Comparison of ENCODE assay signal across 16 mouse cellular contexts in genomic region chr8:48023206-48023605, GRCm38 (mm10). TPM values are rescaled to one million over a fixed set of nuclear protein-coding genes. Genes with fewer than 3 reads are reported as not detected.
DNase-seq lines count a peak whose midpoint lies in the region; ATAC-seq and TF ChIP-seq lines count a peak whose summit lies in the region.
"Had no signal": no experiment of that assay in that cellular context is flagged by ENCODE, and none has a peak within 500 bp of the region (broad histone marks: within the 10 kb centered on the region; RNA-seq: fewer than 3 reads in every experiment).

No protein-coding gene starts in this region.

- peak; percentile 12 for DNase-seq in kidney, adult 2 months
- no peak for DNase-seq in testis, postnatal 10 days (ENCODE audit: low spot score)
- DNase-seq in ZHBTc4 (ENCODE audit: low read depth, low spot score), result peak; percentile 83
- peak; percentile 7 to 19 for DNase-seq in thymus, postnatal 36 days
- DNase-seq in spleen, postnatal 4 days (ENCODE audit: low spot score in 2 of 2), result no peak
- DNase-seq in frontal cortex, postnatal 14 days (ENCODE audit: low spot score in 2 of 2), result no peak
- DNase-seq: adrenal gland, adult 8-10 months; kidney, adult 18-20 months had no signal

- H3K4me3 ChIP-seq in kidney, adult 2 months (ENCODE audit: insufficient read depth, low read depth, low read length), result no peak overlapping the region
- no peak overlapping the region for H3K4me3 ChIP-seq in kidney, embryonic 15.5 days (replicated peaks)
- peak overlapping the region; percentile 42 for H3K4me3 ChIP-seq in testis, adult 2 months (ENCODE audit: control insufficient read depth, low read depth, low read length)
- H3K4me3 ChIP-seq: erythroblast, embryonic 14.5 days; heart, embryonic 10.5 days; hindbrain, embryonic 10.5 days; limb, embryonic 12.5 days; myocyte had no signal

- TF ChIP-seq POLR2A in kidney, adult 2 months (IDR thresholded peaks at IDR 0.05; ENCODE audit: low read depth, low read length), result no peak
- no peak for TF ChIP-seq POLR2A in testis, adult 2 months (IDR thresholded peaks at IDR 0.05; ENCODE audit: control insufficient read depth, low read depth, low read length)

- WGBS in kidney, adult 2 months, result 79% methylated on average over 8 of the region's 8 CpGs
- WGBS in kidney, embryonic 15.5 days, result 77% methylated on average over 8 of the region's 8 CpGs

- H3K27me3 ChIP-seq in kidney, adult 2 months (replicated peaks; ENCODE audit: control insufficient read depth, insufficient read depth, low read length), result no peaks in the 10 kb centered on the region; the same call in 1 of the 2 replicates
- H3K27me3 ChIP-seq in kidney, embryonic 15.5 days, result no peaks in the 10 kb centered on the region
- no peaks in the 10 kb centered on the region for H3K27me3 ChIP-seq in testis, adult 2 months (ENCODE audit: control insufficient read depth, insufficient read depth, low read length)
- H3K27me3 ChIP-seq: limb, embryonic 12.5 days had no signal

- H3K27ac ChIP-seq in kidney, adult 2 months (ENCODE audit: insufficient read depth, low read depth, low read length), result no peak overlapping the region
- H3K27ac ChIP-seq in kidney, embryonic 15.5 days, result no peak overlapping the region
- H3K27ac ChIP-seq in testis, adult 2 months (ENCODE audit: control insufficient read depth, insufficient read depth, low read depth, low read length), result no peak overlapping the region
- H3K27ac ChIP-seq: heart, embryonic 10.5 days; hindbrain, embryonic 10.5 days; limb, embryonic 12.5 days; macrophage had no signal

- no peak overlapping the region for H3K4me2 ChIP-seq in kidney, embryonic 15.5 days
- H3K4me2 ChIP-seq: limb, embryonic 12.5 days had no signal

- TF ChIP-seq CTCF in kidney, adult 2 months (conservative IDR thresholded peaks at IDR 0.05; ENCODE audit: insufficient read depth, insufficient read length, low read depth, low read length), result 0 out of 2 replicates have a peak, but pooled peaks have one; percentile 34
- TF ChIP-seq CTCF in testis, adult 2 months (IDR thresholded peaks at IDR 0.05; ENCODE audit: control insufficient read depth, insufficient read depth, insufficient replicate concordance, low read depth, low read length), result peak; percentile 53; the same call in 1 of the 2 replicates

- H3K9ac ChIP-seq in kidney, embryonic 15.5 days, result no peak overlapping the region
- H3K9ac ChIP-seq: limb, embryonic 12.5 days had no signal

- H3K4me1 ChIP-seq in kidney, adult 2 months (ENCODE audit: control insufficient read depth, insufficient read depth, low read length), result no peaks in the 10 kb centered on the region
- no peaks in the 10 kb centered on the region for H3K4me1 ChIP-seq in kidney, embryonic 15.5 days
- no peaks in the 10 kb centered on the region for H3K4me1 ChIP-seq in testis, adult 2 months (ENCODE audit: control insufficient read depth, insufficient read depth, low read length)
- H3K4me1 ChIP-seq: heart, embryonic 10.5 days; hindbrain, embryonic 10.5 days had no signal

- no peaks in the 10 kb centered on the region for H3K9me3 ChIP-seq in kidney, embryonic 15.5 days (replicated peaks)
- H3K9me3 ChIP-seq: heart, embryonic 10.5 days; limb, embryonic 12.5 days had no signal

- no peak for ATAC-seq in kidney, embryonic 15.5 days (replicated peaks; ENCODE audit: low FRiP score)

- H3K36me3 ChIP-seq in kidney, adult 2 months (ENCODE audit: control insufficient read depth, insufficient read depth, low read length), result no peaks in the 10 kb centered on the region
- H3K36me3 ChIP-seq in kidney, embryonic 15.5 days, result no peaks in the 10 kb centered on the region
- H3K36me3 ChIP-seq in testis, adult 2 months (ENCODE audit: control insufficient read depth, insufficient read depth, low read length), result no peaks in the 10 kb centered on the region
- H3K36me3 ChIP-seq: heart, embryonic 10.5 days; hindbrain, embryonic 10.5 days; limb, embryonic 12.5 days had no signal

RNA-seq across cellular contexts. Expression of gene Wwc2, which starts 32.5 kb away (rescaled TPM):
- 20.4 and 22.1 TPM in 2 replicates for polyA plus RNA-seq in kidney, adult 2 months (2012; rRNA removed)
- 16.3 and 18.0 TPM in 2 replicates for polyA plus RNA-seq in kidney, embryonic 15.5 days (2015; fragmentation: Nextera tagmentation; extraction: Ambion mirVana)
- 18.6 and 19.6 TPM in 2 replicates for polyA plus RNA-seq in testis, adult 2 months (2012; rRNA removed)

Comparison
In these comparisons a context has a peak if more than half of its experiments do, and no peak if none do; other contexts are left out.
1. DNase-seq: peak in kidney, adult 2 months (single experiment), ZHBTc4 (single experiment) and thymus, postnatal 36 days (2 of 2); none in testis, postnatal 10 days (single experiment), spleen, postnatal 4 days (0 of 2) and frontal cortex, postnatal 14 days (0 of 2).